Mouse (Mus musculus) stomach, postnatal 0 days (tissue): ENCODE measurements around the gene Apba3. TPM values are rescaled to one million over a fixed set of nuclear protein-coding genes. Genes with fewer than 3 reads are reported as not detected.
A peak's percentile ranks its signal among the peaks of the same experiment; 100 is the strongest.

Experiments used
- ATAC-seq: fragments of 200-750 bp; cut with Nextera tagmentation; 2 replicates; pipeline ENCODE4 v1.8.0; 2017; ENCODE audit not compliant: low FRiP score, low TSS enrichment
- DNase-seq: peaks from one replicate; pipeline ENCODE4 v3.0.0-alpha.2; 2016; ENCODE audit warnings: low spot score
- H3K27ac ChIP-seq: fragments of 300-500 bp; sonication (generic); replicated peaks from 2 replicates; pipeline ENCODE4 v1.5.1; 2014; ENCODE audit warnings: mild to moderate bottlenecking, control low read depth
- H3K27me3 ChIP-seq: fragments of 300-500 bp; sonication (generic); 2 replicates; pipeline ENCODE4 v1.6.1; 2014; ENCODE audit warnings: low read length; ENCODE audit not compliant: control insufficient read depth, insufficient read depth
- H3K36me3 ChIP-seq: fragments of 300-500 bp; sonication (generic); 2 replicates; pipeline ENCODE4 v1.6.1; 2014; ENCODE audit warnings: low read length, mixed read lengths; ENCODE audit not compliant: control insufficient read depth, insufficient read depth
- H3K4me1 ChIP-seq: fragments of 300-500 bp; sonication (generic); replicated peaks from 2 replicates; pipeline ENCODE4 v1.6.1; 2014; ENCODE audit warnings: antibody characterized with exemption; ENCODE audit not compliant: control insufficient read depth, insufficient read depth
- H3K4me2 ChIP-seq: fragments of 300-500 bp; sonication (generic); replicated peaks from 2 replicates; pipeline ENCODE4 v1.6.1; 2014; ENCODE audit warnings: low read depth, mild to moderate bottlenecking, control low read depth, moderate library complexity
- H3K4me3 ChIP-seq: fragments of 300-500 bp; sonication (generic); 2 replicates; pipeline ENCODE4 v1.5.1; 2014; ENCODE audit warnings: low read depth, low read length, control low read depth
- H3K9ac ChIP-seq: fragments of 300-500 bp; sonication (generic); 2 replicates; pipeline ENCODE4 v1.6.1; 2014; ENCODE audit warnings: mild to moderate bottlenecking, low read length, control low read depth, mixed read lengths
- H3K9me3 ChIP-seq: fragments of 300-500 bp; sonication (generic); 2 replicates; pipeline ENCODE4 v1.6.1; 2016; ENCODE audit warnings: low read length; ENCODE audit not compliant: control insufficient read depth
- CTCF ChIP-seq: IDR thresholded peaks from 2 replicates; pipeline ENCODE4 v1.5.1; 2016; ENCODE audit warnings: antibody characterized with exemption, low read depth, mild to moderate bottlenecking, moderate library complexity
- EP300 ChIP-seq: optimal IDR thresholded peaks from 2 replicates; pipeline ENCODE3; 2016; ENCODE audit warnings: antibody characterized with exemption
- WGBS: fragments of 180-500 bp; shearing (Covaris S2); extraction: QIAGEN DNeasy Blood & Tissue Kit; methylation state at CpG from one replicate; pipeline ENCODE4 v1.1.7; 2014; 5-methylcytosine and 5-hydroxymethylcytosine counted together
- polyA plus RNA-seq: library from polyadenylated mRNA; unstranded; fragments of >200 nt; fragmentation: Nextera tagmentation; extraction: Ambion mirVana; gene quantifications from 2 replicates; pipeline ENCODE4 v1.2.1, GENCODE M21; 2015

Apba3 gene
- polyA plus RNA-seq, 1 experiment from 2014 or later = 30.5 TPM

- H3K4me2 ChIP-seq = peak overlapping the region; percentile 54
- peak overlapping the region; percentile 94 for H3K27ac ChIP-seq
- no peaks in the 10 kb centered on the region for H3K27me3 ChIP-seq
- peak; percentile 91 for TF ChIP-seq CTCF
- TF ChIP-seq EP300 = no peak
- peak; percentile 80 for DNase-seq
- H3K4me1 ChIP-seq = peaks cover 7% of the 10 kb centered on the region; the same call in 1 of the 2 replicates
- no peaks in the 10 kb centered on the region for H3K9me3 ChIP-seq
- WGBS = 3% methylated on average over 7 of the region's 7 CpGs
- 0 out of 2 replicates have a peak overlapping the region, but pooled peaks have one; percentile 4 for H3K9ac ChIP-seq
- ATAC-seq = peak; percentile 5; the same call in 1 of the 2 replicates
- H3K4me3 ChIP-seq = peak overlapping the region; percentile 45
- no peaks in the 10 kb centered on the region for H3K36me3 ChIP-seq
Observed at GRCm38 (mm10) chr10:81289278-81289677, 22.5 kb downstream of the Apba3 start.

- peaks cover 7% of the 10 kb centered on the region; the same call in 1 of the 2 replicates for H3K4me1 ChIP-seq
- WGBS = 39% methylated on average over 14 of the region's 14 CpGs
Observed at GRCm38 (mm10) chr10:81289811-81290210, 23.1 kb downstream of the Apba3 start.

GRCm38 (mm10) chr10:81290698-81291460 lies 24.1 kb downstream of the Apba3 start:
- TF ChIP-seq CTCF (no peak), EP300 (no peak)
- ATAC-seq = peak; percentile 37
- WGBS = 22% methylated on average over 24 of the region's 24 CpGs

More at GRCm38 (mm10) chr10:81289811-81290210, 23.1 kb downstream of the Apba3 start:
- TF ChIP-seq EP300 (no peak), CTCF (no peak)
- Histone ChIP-seq H3K4me3 (peak overlapping the region; percentile 45; the same call in 1 of the 2 replicates), H3K4me2 (peak overlapping the region; percentile 54), H3K9ac (peak overlapping the region; percentile 67; the same call in 1 of the 2 replicates), H3K27ac (peak overlapping the region; percentile 94), H3K9me3 (no peaks in the 10 kb centered on the region), H3K36me3 (no peaks in the 10 kb centered on the region), H3K27me3 (no peaks in the 10 kb centered on the region)
- DNase-seq (peak; percentile 89), ATAC-seq (peak; percentile 19; the same call in 1 of the 2 replicates)

GRCm38 (mm10) chr10:81291511-81292104 lies 24.8 kb downstream of the Apba3 start, which contains the start of gene Tjp3:
TSS of gene Tjp3 (minus strand) at chr10:81291581.
- Histone ChIP-seq H3K9me3 (no peaks in the 10 kb centered on the region), H3K4me1 (peaks cover 7% of the 10 kb centered on the region), H3K4me3 (peak within 1 kb of the TSS; percentile 45), H3K9ac (peak within 1 kb of the TSS; percentile 67), H3K27me3 (no peaks in the 10 kb centered on the region), H3K36me3 (no peaks in the 10 kb centered on the region), H3K4me2 (peak within 1 kb of the TSS; percentile 54), H3K27ac (peak within 1 kb of the TSS; percentile 94)
- no peak for DNase-seq
- 55% methylated on average over 9 of the region's 9 CpGs for WGBS
- no peak for TF ChIP-seq EP300
- TF ChIP-seq CTCF = no peak
- no peak for ATAC-seq

More at GRCm38 (mm10) chr10:81290698-81291460, 24.1 kb downstream of the Apba3 start:
- Histone ChIP-seq H3K27ac (peak overlapping the region; percentile 94), H3K9me3 (no peaks in the 10 kb centered on the region), H3K27me3 (no peaks in the 10 kb centered on the region), H3K4me2 (peak overlapping the region; percentile 54), H3K9ac (peak overlapping the region; percentile 67), H3K4me3 (peak overlapping the region; percentile 45), H3K4me1 (peaks cover 7% of the 10 kb centered on the region), H3K36me3 (no peaks in the 10 kb centered on the region)
- DNase-seq = peak; percentile 89

DNA sequence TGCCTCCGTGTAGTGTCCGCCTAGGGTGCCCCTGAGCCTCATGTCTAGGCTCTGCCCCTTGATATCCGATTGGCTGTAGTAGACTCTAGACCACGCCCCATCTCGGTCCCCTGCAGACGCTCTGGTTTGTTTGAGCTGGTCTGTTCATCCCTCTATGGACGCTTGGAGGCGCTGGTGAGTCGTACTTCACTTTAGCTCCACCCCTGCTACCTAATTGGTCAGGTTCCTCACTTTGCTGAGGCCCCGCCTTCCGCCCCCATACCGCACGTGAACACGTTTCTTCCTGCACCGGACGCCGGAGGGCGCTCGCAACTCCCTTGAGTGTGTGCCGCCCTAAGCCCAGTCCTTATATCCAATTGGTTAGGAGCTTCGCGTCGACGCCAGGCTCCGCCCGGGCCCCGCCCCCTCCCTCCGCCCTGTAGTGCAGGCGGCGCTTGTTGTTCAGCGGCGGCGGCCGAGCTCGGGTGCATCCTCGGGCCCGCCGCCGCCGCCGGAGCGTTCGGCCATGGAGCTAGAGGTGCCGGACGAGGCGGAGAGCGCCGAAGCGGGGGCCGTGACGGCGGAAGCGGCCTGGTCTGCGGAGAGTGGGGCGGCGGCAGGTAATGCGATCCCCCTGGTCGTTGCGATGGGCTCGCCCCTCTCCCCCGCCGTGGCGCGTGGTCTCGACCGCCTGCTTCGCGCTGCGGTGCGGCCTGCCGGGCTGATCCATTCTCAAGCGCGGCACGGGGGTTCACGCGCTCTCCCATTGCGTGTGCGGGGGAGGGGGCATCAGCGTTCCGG lies 26.0 kb downstream of the Apba3 start, which contains the start of gene Pip5k1c:
Gene Pip5k1c (plus strand): TSS at position 410 of the 780 bp plus-strand sequence.
- H3K27ac ChIP-seq = peak within 1 kb of the TSS; percentile 94
- H3K4me3 ChIP-seq = peak within 1 kb of the TSS; percentile 73
- H3K36me3 ChIP-seq = no peaks in the 10 kb centered on the region
- H3K9ac ChIP-seq = peak within 1 kb of the TSS; percentile 86
- ATAC-seq = peak; percentile 92
- H3K9me3 ChIP-seq = no peaks in the 10 kb centered on the region
- H3K4me1 ChIP-seq = peaks cover 7% of the 10 kb centered on the region
- H3K27me3 ChIP-seq = no peaks in the 10 kb centered on the region
- DNase-seq = peak; percentile 100
- WGBS = under 1% methylated on average over 50 of the region's 80 CpGs
- peak within 1 kb of the TSS; percentile 93 for H3K4me2 ChIP-seq
- TF ChIP-seq EP300 (no peak), CTCF (peak; percentile 92)
